Mouse (Mus musculus): ENCODE data around the gene Shisa9.

- TF ChIP-seq CTCF (IDR thresholded peaks at IDR 0.05; ENCODE audit: control insufficient read depth, insufficient read depth, insufficient replicate concordance, low read depth, low read length) (no peak), POLR2A (IDR thresholded peaks at IDR 0.05; ENCODE audit: control insufficient read depth, low read depth, low read length) (no peak)
Measured at GRCm38 (mm10) chr16:12233288-12233687, 249.4 kb downstream of the Shisa9 start.

Data from testis, adult 2 months (tissue).